Mouse (Mus musculus) spleen, adult 2 months (tissue): ENCODE results near the gene Cd59a. TPM values are rescaled to one million over a fixed set of nuclear protein-coding genes. Genes with fewer than 3 reads are reported as not detected.
"Not testable (repeated sequence)": the region's sequence is repeated elsewhere in the genome, so short reads cannot be mapped to it uniquely, and the experiment has no call there.

Experiments
- DNase-seq, 2 experiments: peaks; one replicate each; pipeline versions ENCODE4 v3.0.0 to v3.0.0-alpha.2; 2012 to 2021; ENCODE audit warnings: low spot score in 2 of 2, low read depth in 1 of 2
- H3K27ac ChIP-seq: fragments of 200-500 bp; 2 replicates; pipeline ENCODE4 v1.5.1; 2012; ENCODE audit warnings: low read length, inconsistent platforms; ENCODE audit not compliant: insufficient read depth
- H3K27me3 ChIP-seq: fragments of 200-500 bp; 2 replicates; pipeline ENCODE4 v1.6.1; 2012; ENCODE audit warnings: mild to moderate bottlenecking, moderate library complexity, low read length, inconsistent platforms; ENCODE audit not compliant: control insufficient read depth, insufficient read depth
- H3K36me3 ChIP-seq: fragments of 200-500 bp; 2 replicates; pipeline ENCODE4 v1.6.1; 2012; ENCODE audit warnings: mild to moderate bottlenecking, low read length, inconsistent platforms; ENCODE audit not compliant: control insufficient read depth, insufficient read depth
- H3K4me1 ChIP-seq: fragments of 200-500 bp; 2 replicates; pipeline ENCODE4 v1.6.1; 2011; ENCODE audit warnings: inconsistent platforms; ENCODE audit not compliant: control insufficient read depth, insufficient read depth, insufficient read length
- H3K4me3 ChIP-seq: fragments of 200-500 bp; 2 replicates; pipeline ENCODE4 v1.5.1; 2011; ENCODE audit warnings: mild to moderate bottlenecking, inconsistent platforms; ENCODE audit not compliant: insufficient read depth, insufficient read length; ENCODE audit errors: extremely low read depth
- CTCF ChIP-seq: fragments of 200-500 bp; IDR thresholded peaks from 2 replicates; pipeline ENCODE4 v1.5.1; 2011; ENCODE audit warnings: mild to moderate bottlenecking, inconsistent platforms; ENCODE audit not compliant: insufficient read depth, insufficient read length, insufficient replicate concordance; ENCODE audit errors: extremely low read depth
- POLR2A ChIP-seq: fragments of 200-500 bp; IDR thresholded peaks from 2 replicates; pipeline ENCODE4 v1.6.1; 2011; ENCODE audit warnings: low read depth, low read length, inconsistent platforms
- WGBS: fragments of 180-500 bp; shearing (Covaris S2); methylation state at CpG from one replicate; pipeline ENCODE4 v1.1.7; 2018; 5-methylcytosine and 5-hydroxymethylcytosine counted together
- polyA plus RNA-seq: library from polyadenylated mRNA; depleted of rRNA; stranded (reverse); fragments of >200 nt; gene quantifications from 2 replicates; pipeline ENCODE4 v1.2.3, GENCODE M21; 2012; rRNA removed

Cd59a gene
- 2.4 and 2.5 TPM in 2 replicates for polyA plus RNA-seq

DNA sequence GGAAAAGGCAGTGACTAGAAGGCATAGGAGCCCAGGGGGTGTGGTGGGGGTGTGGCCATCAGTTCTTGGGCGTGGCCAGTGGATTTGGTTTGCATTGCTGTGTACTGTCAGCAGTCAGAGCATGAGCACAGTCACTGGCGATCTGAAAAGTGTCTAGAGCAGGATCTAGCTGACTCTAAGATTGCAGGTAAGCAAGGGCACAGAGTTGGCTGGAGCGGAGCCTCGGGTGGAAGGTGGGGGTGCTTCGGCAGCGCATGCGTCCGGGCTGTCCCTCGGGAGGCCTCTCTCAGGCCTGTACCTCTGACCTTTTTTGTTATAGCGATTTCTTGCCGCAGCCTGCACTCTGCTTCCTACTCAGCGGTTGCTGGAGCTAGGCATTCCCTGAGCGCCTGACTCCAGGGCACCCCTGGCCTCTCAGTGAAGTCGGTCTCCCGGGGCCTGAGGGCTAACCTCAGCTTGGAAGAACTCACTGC lies at the start of gene Cd59a:
Gene Cd59a (plus strand): TSS at position 61 of the 473 bp plus-strand sequence.
- peak within 1 kb of the TSS; percentile 56 for H3K4me3 ChIP-seq
- no peaks in the 10 kb centered on the region for H3K4me1 ChIP-seq
- DNase-seq, result peak in 1 of 2 experiments; percentile 22
- 8% methylated on average over 15 of the region's 15 CpGs for WGBS
- no peak for TF ChIP-seq POLR2A
- TF ChIP-seq CTCF, result no peak
- no peaks in the 10 kb centered on the region for H3K36me3 ChIP-seq
- H3K27me3 ChIP-seq, result no peaks in the 10 kb centered on the region
- 0 out of 2 replicates have a peak within 1 kb of the TSS, but pooled peaks have one; percentile 2 for H3K27ac ChIP-seq

DNA sequence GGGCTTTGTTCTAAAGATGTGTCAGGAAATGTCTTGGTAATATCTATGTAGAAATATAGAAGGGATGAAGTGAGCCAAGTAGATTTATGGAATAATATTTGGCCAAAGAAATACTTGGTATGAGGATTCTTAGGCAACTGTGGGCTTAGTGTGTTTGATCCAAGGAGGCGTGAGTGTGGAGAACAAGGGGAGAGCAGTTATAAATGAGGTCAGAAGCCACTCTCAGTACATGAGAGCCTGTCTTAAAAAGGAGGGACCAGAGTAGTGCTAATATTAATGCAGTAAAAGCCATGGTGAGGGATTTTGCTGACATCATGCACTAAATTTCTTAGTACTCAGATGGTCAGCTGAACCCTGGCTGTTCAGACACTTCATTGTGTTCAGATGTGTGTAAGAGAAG lies 37.2 kb upstream of the Cd59a start:
- Histone ChIP-seq H3K4me3 (no peak overlapping the region), H3K36me3 (peaks cover 22% of the 10 kb centered on the region)
- 93% methylated on average over 1 of the region's 1 CpGs for WGBS

GRCm38 (mm10) chr2:104058954-104059353 lies 36.6 kb upstream of the Cd59a start:
- no peak overlapping the region for H3K4me3 ChIP-seq
- H3K36me3 ChIP-seq, result peaks cover 22% of the 10 kb centered on the region
- no peak for DNase-seq
- H3K27me3 ChIP-seq, result no peaks in the 10 kb centered on the region
- TF ChIP-seq POLR2A, result no peak
- TF ChIP-seq CTCF, result no peak
- WGBS, result 93% methylated on average over 4 of the region's 4 CpGs
- H3K4me1 ChIP-seq, result no peaks in the 10 kb centered on the region
- no peak overlapping the region for H3K27ac ChIP-seq

More for the DNA sequence above, 37.2 kb upstream of the Cd59a start:
- no peaks in the 10 kb centered on the region for H3K27me3 ChIP-seq
- DNase-seq, result no peak
- no peak overlapping the region for H3K27ac ChIP-seq
- H3K4me1 ChIP-seq, result no peaks in the 10 kb centered on the region
- TF ChIP-seq POLR2A (no peak), CTCF (no peak)

DNA sequence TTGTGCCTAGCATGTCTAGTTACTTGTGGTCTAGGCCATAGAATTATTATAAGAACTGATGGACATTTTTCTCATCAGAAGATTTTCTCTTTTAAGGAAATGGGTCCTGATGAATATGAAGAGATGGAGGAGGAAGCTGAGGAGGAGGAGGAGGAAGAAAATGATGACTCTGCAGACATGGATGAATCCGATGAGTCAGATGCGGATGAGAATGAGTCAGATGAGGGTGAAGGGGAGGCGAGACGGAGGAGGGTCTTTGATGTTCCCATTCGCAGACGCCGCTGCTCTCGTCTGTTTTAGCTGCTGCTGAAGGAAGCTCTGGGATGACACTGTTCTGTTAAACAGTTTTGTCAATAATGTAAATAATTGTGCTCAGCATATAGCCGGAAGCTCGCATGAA lies 35.8 kb upstream of the Cd59a start:
- H3K27me3 ChIP-seq, result no peaks in the 10 kb centered on the region
- peaks cover 18% of the 10 kb centered on the region for H3K36me3 ChIP-seq
- no peak overlapping the region for H3K27ac ChIP-seq
- TF ChIP-seq POLR2A, result no peak
- TF ChIP-seq CTCF, result no peak
- WGBS, result 94% methylated on average over 10 of the region's 10 CpGs
- H3K4me1 ChIP-seq, result no peaks in the 10 kb centered on the region
- no peak overlapping the region for H3K4me3 ChIP-seq
- DNase-seq, result no peak

DNA sequence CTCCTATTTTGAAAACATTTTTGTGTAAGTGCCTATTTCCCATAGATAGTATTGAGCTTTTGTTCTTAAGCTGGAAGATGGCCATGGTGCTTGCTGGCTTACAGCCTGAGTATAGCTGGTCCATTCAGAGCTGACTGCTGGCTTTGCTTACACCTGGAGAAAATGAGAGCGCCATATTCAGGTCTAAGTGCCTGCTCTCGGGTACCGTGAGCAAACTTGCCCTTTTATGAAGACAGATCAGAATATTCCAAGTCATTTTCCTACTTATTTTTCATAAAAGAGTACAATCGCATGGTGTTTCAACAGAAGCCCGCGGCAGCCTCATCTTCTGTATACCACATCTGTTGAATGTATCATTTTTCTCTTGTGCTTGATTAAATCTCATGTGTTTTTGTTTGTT lies 34.6 kb upstream of the Cd59a start:
- H3K4me3 ChIP-seq, result no peak overlapping the region
- no peaks in the 10 kb centered on the region for H3K4me1 ChIP-seq
- H3K36me3 ChIP-seq, result peaks cover 13% of the 10 kb centered on the region
- H3K27ac ChIP-seq, result no peak overlapping the region
- WGBS, result 98% methylated on average over 6 of the region's 6 CpGs
- H3K27me3 ChIP-seq, result no peaks in the 10 kb centered on the region
- no peak for TF ChIP-seq CTCF
- TF ChIP-seq POLR2A, result no peak
- no peak for DNase-seq

- Histone ChIP-seq H3K36me3 (peaks cover 11% of the 10 kb centered on the region), H3K4me3 (no peak overlapping the region), H3K27me3 (no peaks in the 10 kb centered on the region), H3K27ac (no peak overlapping the region), H3K4me1 (no peaks in the 10 kb centered on the region)
- no peak for DNase-seq
- TF ChIP-seq POLR2A (no peak), CTCF (no peak)
These were observed 32.9 kb upstream of the Cd59a start for GRCm38 (mm10) chr2:104062665-104063064.

GRCm38 (mm10) chr2:104064152-104064551 lies 31.4 kb upstream of the Cd59a start:
- Histone ChIP-seq H3K27ac (no peak overlapping the region), H3K4me1 (no peaks in the 10 kb centered on the region), H3K27me3 (no peaks in the 10 kb centered on the region), H3K4me3 (no peak overlapping the region), H3K36me3 (peaks cover 7% of the 10 kb centered on the region)
- TF ChIP-seq POLR2A (no peak), CTCF (no peak)
- WGBS, result 86% methylated on average over 2 of the region's 2 CpGs
- no peak for DNase-seq

DNA sequence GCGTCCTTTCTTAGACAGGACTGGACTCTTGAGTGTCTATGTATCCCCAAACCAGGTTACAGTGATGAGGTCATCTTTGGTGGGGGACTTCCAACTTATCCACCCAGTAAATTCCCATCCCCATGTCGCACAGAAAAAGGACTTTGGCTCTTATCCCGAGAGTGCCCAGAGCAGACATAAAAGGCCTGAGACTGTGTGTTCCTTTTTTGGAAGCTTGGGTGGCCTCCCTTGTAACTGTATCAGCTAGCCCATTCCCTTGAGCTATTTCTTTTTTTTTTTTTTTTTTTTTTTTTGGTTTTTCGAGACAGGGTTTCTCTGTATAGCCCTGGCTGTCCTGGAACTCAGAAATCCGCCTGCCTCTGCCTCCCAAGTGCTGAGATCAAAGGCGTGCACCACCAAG lies 30.1 kb upstream of the Cd59a start, which contains the start of gene Gm10912:
Gene Gm10912 (plus strand): TSS at position 301 of the 400 bp plus-strand sequence.
- not testable (repeated sequence) for H3K27me3 ChIP-seq, H3K4me3 ChIP-seq, H3K4me1 ChIP-seq, DNase-seq, H3K27ac ChIP-seq, H3K36me3 ChIP-seq
- WGBS, result 79% methylated on average over 6 of the region's 6 CpGs

DNA sequence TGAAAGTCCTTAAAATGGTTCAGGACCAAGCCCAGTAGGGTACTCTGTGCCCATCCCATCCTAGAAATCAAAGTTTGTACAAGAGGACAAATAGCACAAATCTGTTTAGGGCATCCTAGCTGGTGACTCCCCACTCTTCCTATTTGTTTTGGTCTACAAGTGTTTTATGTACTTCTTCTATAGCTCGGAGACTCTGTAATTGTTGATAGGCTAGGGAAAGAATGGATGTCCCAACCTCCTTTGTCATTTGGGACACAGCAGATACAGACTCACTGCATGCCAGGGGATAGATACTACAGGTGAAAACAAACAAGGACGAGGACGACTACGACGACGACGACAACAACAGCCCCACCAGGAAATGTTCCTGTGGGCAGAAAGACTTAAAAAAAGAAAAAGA lies 27.2 kb upstream of the Cd59a start, which contains the start of gene Gm10799:
Gene Gm10799 (minus strand): TSS at position 101 of the 400 bp plus-strand sequence.
- not testable (repeated sequence) for DNase-seq, H3K27ac ChIP-seq, H3K36me3 ChIP-seq, H3K27me3 ChIP-seq, H3K4me3 ChIP-seq, H3K4me1 ChIP-seq
- 25% methylated on average over 7 of the region's 7 CpGs for WGBS
